Mouse (Mus musculus) G1E (cell line): ENCODE data around the gene Plk5.

Experiments
- CTCF ChIP-seq: IDR thresholded peaks from 2 replicates; pipeline ENCODE4 v1.5.1; 2012; ENCODE audit warnings: low read depth, low read length, inconsistent platforms, mixed read lengths
- GATA1 ChIP-seq: IDR thresholded peaks from 2 replicates; pipeline ENCODE4 v1.6.1; 2012; ENCODE audit warnings: borderline replicate concordance, low read length, inconsistent platforms, mixed read lengths
- GATA2 ChIP-seq: IDR thresholded peaks from 2 replicates; pipeline ENCODE4 v1.6.1; 2012; ENCODE audit warnings: low read depth, low read length, inconsistent platforms, borderline replicate concordance
- POLR2AphosphoS5 ChIP-seq: IDR thresholded peaks from 2 replicates; pipeline ENCODE4 v1.6.1; 2012; ENCODE audit warnings: low read depth, low read length, inconsistent platforms; ENCODE audit not compliant: insufficient replicate concordance
- TAL1 ChIP-seq: conservative IDR thresholded peaks from 2 replicates; pipeline ENCODE4 v1.6.1; 2012; ENCODE audit warnings: low read depth, low read length, inconsistent platforms, mixed read lengths

DNA sequence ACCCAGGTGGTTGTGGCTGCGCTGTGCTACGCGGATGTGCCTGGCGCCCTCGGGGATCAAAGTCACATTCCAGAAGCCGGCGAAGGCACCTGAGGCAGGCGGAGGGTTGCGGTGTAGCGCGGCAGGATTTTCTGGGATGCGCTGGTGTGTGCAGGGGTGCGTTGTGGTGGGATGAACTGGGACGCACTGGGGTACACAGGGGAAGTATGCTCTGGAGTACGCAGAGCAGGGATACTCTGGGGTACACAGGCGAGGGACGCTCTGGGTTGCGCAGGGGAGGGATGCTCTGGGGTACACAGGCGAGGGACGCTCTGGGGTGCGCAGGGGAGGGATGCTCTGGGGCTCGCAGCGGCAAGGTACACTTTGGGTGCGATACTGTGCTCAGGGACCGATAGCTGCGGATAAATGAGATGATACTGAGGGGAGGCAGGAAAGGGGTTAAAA is 13.9 kb upstream of the Plk5 start:
- TF ChIP-seq CTCF (no peak), GATA2 (no peak), GATA1 (no peak), TAL1 (no peak), POLR2AphosphoS5 (no peak)
